Mouse (Mus musculus) adrenal gland, postnatal 14 days (tissue): ENCODE measurements at regions not wholly inside any gene's neighbourhood (a gene's known extent, or its start where the extent isn't known, plus 50 kb on each side); places are given as distances from the start of the nearest gene placed in this dataset.

ENCODE experiments used
- DNase-seq: peaks from one replicate; pipeline ENCODE4 v3.0.0; 2021; ENCODE audit warnings: mixed read lengths

DNA sequence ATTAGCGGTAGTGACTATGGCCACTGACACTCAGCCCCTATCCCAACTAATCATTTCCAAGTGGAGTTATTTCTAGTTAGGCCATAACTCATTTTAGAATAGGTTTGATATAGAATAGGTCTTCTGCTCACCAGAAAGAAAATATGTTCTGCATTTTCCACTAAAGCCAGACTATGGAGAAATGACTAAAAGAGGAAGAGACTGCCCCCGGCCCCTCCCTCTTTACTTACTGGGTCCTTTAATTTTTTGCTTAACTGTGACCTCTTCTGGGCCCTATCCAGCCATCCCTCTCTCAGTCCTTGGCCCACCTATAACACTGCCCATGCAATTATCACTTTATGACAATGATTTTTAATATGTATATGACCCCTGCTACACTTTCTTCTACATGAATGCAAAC, 192.0 kb upstream of the Serp2 start:
- DNase-seq: no peak

DNA sequence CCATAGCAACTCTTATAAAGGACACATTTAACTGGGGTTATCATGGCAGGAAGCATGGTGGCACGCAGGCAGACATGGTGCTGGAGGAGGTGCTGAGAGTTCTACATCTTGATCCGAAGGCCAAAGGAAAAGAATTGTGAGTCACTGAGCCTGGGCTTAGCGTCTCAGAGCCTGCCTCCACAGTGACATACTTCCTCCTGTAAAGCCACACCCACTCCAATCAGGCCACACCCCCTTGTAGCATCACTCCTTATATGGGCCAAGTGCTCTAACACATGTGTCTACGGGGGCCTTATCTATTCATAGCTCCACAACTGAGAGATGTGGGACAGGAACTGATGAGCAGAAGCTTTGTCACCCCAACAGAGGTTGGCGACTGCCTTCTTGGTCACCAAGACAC, 191.1 kb upstream of the Serp2 start:
- no peak for DNase-seq

DNA sequence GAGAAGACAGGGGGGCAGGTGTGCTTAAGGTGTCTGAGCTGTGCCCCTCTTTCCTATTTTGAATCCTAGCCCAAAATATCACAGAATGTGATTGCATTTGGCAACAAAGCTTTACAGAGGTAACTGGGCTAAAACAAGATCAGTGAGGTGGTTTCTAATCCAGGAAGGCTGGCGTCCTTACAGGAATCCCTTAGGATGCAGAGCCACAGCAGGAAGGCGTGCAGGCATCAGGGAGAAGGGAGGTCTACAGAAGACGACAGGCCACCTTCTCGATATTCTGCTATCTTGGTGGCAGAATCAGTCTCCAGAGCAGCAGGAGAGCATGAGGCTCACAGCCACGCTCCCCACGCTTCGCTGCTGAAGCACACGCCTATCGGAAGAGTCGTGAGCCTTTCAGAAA, 189.6 kb upstream of the Serp2 start:
- no peak for DNase-seq

GRCm38 (mm10) chr14:76744674-76745433, 188.2 kb upstream of the Serp2 start:
- no peak for DNase-seq

- DNase-seq: no peak
Observed at GRCm38 (mm10) chr14:76742297-76742696, 185.6 kb upstream of the Serp2 start.

GRCm38 (mm10) chr14:76739836-76740597, 183.3 kb upstream of the Serp2 start:
- DNase-seq: peak; percentile 61

- no peak for DNase-seq
Observed at GRCm38 (mm10) chr14:76735997-76736396, 179.3 kb upstream of the Serp2 start.

- no peak for DNase-seq
Observed at GRCm38 (mm10) chr14:76735107-76735506, 178.4 kb upstream of the Serp2 start.

DNA sequence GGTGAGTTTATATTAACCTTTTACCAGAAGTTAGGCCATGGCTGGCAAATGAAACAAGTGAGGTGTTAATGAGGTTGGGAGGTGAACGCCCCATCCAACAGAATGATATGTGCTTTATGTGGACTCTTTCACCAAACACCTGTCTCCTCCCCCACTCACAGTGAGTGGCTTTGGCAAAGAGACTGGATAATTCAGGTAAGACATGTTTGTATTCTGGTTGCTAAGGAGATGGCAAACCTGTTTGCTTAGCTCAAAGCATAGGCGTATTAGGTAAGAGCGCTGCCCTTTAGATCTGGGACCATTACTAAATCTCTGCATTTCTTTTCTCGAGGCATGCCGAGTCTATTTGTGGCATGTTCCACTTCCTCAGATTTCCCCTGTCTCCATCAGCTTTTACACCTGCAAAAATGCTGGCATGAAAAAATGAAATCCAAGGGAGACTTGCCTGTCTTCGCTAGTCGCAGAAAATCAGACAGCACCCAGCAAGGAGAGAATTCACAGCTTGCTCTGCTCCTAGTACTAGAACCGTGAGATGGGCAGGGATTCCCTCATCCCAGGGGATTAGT, 176.7 kb upstream of the Serp2 start:
- no peak for DNase-seq

DNA sequence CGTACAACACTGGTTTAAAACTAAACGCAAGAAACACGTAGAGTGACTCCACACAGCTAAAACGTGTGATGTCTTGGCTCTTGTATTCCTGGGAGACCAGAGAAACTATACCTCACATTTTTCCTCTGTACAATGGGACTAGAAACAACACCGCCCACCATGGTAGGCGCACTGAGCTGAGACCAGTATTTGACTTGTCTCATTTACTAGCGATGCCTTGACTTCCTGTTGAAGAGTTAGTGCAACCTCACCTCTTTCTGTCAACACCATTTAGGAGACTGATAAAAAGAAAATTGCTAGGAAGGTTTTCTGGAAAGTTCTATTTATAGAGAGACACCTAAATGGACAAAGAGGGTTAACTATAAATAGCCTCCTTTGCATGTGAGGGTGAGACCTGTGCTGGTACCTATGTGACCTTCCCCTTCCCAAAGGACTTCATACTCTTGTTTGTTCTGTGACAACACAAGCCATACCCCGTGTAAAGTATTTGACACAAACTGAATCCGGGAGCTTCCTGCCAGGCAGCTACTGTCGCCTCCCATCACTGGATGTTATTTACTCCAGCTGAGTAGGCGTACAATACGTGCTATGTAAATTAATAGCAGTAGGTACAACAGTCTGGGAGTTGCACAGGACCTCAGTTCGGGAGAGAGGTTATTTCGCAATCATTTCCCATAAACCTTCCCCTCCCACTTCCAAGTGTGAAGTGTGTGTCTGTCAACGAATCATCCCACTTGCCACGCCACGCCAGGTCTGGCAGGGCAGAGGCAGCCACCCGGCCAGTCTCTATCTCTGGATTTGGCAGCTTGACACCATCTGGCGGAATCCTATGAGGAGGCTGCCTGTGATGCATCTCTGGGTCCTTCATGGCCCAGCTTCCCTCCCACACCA, 174.7 kb upstream of the Serp2 start:
- no peak for DNase-seq

DNA sequence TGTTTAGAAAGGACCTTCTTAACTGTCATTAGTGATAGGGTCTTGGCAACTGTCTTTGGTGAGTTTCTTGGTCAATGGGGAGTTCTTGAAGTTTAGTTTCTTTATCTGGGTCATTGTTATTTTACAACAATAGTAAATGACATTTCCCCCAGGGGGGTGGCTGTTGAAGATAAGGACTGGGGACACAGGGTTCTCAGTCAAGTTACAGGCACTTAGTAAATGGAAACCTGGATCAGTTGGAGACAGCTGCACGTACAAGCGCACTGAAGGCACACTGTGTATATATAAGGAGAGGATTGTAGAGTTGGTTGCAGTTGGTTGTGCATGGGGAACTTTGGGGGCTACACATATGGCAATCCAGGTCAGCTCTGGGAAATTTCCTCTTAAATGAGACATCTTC, 169.2 kb upstream of the Serp2 start:
- DNase-seq: no peak

GRCm38 (mm10) chr14:76725231-76725630, 168.5 kb upstream of the Serp2 start:
- peak; percentile 36 for DNase-seq

- peak; percentile 23 for DNase-seq
Observed at GRCm38 (mm10) chr14:76724826-76725225, 168.1 kb upstream of the Serp2 start.

GRCm38 (mm10) chr14:76724395-76724794, 167.7 kb upstream of the Serp2 start:
- DNase-seq: no peak

DNA sequence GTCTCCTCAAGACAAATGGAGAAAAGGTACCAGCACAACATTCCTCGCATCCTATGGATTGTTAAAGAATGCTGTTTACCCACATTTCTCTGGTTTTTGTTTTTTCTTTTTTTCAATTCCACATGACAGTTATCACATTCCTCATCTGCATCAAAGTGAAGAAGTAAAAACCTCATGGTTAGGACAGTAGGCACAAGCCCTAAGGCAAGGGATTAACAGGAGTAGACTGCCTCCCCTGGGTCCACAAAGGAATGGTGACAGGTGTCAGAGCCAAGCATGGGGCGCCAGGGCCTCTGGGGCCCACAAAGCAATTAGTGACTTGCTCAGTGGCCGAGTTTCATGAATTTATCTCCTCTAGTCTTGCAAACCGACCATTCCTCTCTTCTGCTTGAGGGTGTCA, 166.9 kb upstream of the Serp2 start:
- DNase-seq: peak; percentile 20

- no peak for DNase-seq
Observed at GRCm38 (mm10) chr14:76722297-76722696, 165.6 kb upstream of the Serp2 start.

DNA sequence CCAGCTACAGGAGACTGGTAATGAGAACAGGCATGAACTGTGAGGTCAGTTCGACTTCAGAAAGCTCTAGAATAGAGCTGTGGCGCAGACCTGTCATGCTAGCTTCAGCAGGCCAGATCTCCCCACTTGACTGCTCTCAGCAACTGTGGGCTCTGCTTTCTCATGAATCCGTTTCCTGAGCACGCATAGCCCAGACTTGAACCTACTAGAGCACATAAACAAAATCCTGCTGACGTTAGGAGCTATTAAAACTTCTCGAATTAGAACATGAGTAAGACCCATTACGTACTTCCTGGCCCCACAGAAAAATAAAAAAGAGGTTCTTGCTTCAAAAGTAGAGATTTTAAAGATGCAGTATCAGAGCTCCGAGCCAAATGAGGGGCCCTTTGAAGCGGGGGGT, 165.1 kb upstream of the Serp2 start:
- DNase-seq: no peak

DNA sequence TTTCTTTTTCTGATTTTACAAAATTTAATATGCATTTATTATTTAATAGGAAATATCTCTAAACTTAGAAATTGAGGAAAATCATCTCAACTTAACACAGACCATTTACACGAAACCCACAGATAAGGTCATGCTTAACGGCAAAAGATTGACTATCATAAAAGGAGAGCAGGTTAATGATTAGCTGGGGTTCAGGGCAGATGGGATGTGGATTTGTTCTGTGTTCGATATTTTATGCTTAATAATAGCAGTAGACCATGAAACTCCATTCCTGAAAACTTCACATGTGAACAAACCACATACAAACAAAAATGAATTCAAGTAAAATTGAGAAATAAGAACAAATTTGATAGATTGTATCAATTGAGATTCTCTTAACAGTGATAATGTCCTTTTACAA, 160.4 kb upstream of the Serp2 start:
- no peak for DNase-seq

- peak; percentile 73 for DNase-seq
Observed at GRCm38 (mm10) chr14:76714727-76715126, 158.0 kb upstream of the Serp2 start.

- peak; percentile 35 for DNase-seq
Observed at GRCm38 (mm10) chr14:76713946-76714345, 157.3 kb upstream of the Serp2 start.

GRCm38 (mm10) chr14:76708728-76709127, 152.0 kb upstream of the Serp2 start:
- DNase-seq: peak; percentile 42

DNA sequence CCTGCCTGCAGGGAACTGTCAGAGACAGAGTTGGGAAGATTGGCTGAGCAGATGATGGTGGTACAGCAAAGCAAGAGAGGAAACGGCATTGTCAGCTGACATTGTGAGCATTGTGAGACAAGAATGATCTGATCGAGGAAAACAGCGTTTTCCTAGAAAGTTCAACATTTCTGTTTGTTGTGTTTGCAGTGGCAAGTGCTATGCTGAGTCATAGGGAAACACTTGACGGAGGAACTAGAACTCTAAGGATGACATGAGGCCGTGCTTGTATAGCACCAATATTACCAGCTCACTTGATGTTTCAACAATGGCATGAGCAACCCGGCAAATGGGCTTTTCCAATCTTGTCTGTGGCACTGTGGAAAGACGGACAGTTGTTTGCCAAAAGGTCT, 146.7 kb upstream of the Serp2 start:
- no peak for DNase-seq
